Mouse (Mus musculus): ENCODE results near the gene Fbxl8.
"Not testable (repeated sequence)": the region's sequence is repeated elsewhere in the genome, so short reads cannot be mapped to it uniquely, and the experiment has no call there.

Fbxl8 gene

DNA sequence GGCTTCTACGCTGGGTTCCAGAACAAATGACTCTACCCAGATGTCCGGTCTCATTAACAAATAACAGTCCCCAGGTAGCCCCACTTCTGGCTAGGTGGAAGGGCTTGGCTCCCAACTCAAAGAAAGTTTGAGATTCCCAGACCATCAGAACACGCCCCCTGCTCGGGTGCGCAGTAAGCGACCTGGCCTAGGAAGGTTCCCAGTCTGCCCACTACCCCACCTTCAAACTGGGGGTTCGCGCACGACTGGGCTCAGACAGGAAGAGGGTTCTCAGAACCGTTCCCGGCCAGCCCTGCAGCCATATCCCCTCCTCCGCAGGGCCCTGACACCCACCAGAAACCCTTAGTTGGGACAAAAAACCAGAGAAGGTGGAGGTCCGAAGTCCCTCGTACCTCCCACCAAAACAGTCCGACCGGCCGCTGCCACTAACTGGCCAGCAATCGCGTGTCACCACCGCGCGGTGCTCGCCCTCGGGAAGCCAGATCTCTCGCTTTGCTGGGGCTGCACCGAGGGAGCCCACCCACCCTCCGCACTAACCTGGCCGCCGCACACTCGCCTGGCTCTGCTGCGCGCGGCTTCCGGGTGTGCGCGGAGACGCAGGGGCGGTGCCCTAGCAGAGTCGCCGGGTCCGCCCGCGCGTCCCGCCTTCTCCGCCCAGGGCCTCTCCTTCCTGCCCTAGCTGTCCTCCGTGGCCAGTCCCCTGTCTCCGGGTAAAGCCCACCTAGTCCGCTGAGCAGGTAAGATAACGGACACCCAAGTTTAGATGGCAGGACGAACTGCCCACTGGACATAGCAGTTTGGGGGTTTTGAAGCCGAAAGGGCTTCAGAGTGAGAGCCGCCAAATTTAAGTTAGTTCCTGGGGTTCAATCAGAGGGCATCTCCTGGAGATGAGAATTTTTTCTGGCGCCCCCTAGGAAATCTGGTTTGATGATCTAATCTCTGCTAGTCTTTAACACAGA lies at the start of gene Fbxl8, which contains the start of gene Tradd:
TSS of gene Fbxl8 (plus strand) at position 625 of the 959 bp plus-strand sequence.
TSS of gene Tradd (minus strand) at position 586 of the 959 bp plus-strand sequence.
- peak; percentile 66 for DNase-seq

- DNase-seq = no peak
These were observed 46.4 kb upstream of the Fbxl8 start for GRCm38 (mm10) chr8:105217926-105218522.

- peak; percentile 9 for DNase-seq
These were observed 40.6 kb upstream of the Fbxl8 start for GRCm38 (mm10) chr8:105223850-105224249.

- peak; percentile 93 for DNase-seq
These were observed 39.8 kb upstream of the Fbxl8 start, which contains the start of gene D230025D16Rik for GRCm38 (mm10) chr8:105224413-105225271. D230025D16Rik (plus strand) TSS chr8:105225145.

GRCm38 (mm10) chr8:105225272-105225593 lies 39.2 kb upstream of the Fbxl8 start:
- no peak for DNase-seq

DNA sequence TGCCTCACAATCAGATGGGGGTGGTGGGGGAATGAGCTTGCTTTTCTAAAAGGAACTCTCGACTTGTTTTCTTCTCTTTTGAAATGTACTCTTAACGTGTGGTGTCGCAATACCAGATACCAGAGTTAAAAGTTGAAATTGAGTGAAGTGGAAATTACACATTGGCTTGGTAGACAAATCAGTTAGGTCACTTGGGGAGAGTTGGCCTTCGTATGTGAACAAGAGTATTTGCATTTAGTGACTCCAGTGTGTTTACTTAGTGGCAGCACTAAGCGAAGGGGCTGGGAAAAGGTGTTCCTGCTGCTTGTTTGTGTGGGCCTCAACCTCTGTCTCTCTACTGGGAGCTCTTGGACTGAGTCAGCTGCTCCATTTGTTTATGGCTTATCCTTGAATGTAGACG lies 38.5 kb upstream of the Fbxl8 start:
- no peak for DNase-seq

- DNase-seq = no peak
These were observed 32.7 kb upstream of the Fbxl8 start for GRCm38 (mm10) chr8:105231503-105232320.

GRCm38 (mm10) chr8:105232321-105232693 lies 32.1 kb upstream of the Fbxl8 start:
- not testable (repeated sequence) for DNase-seq

DNA sequence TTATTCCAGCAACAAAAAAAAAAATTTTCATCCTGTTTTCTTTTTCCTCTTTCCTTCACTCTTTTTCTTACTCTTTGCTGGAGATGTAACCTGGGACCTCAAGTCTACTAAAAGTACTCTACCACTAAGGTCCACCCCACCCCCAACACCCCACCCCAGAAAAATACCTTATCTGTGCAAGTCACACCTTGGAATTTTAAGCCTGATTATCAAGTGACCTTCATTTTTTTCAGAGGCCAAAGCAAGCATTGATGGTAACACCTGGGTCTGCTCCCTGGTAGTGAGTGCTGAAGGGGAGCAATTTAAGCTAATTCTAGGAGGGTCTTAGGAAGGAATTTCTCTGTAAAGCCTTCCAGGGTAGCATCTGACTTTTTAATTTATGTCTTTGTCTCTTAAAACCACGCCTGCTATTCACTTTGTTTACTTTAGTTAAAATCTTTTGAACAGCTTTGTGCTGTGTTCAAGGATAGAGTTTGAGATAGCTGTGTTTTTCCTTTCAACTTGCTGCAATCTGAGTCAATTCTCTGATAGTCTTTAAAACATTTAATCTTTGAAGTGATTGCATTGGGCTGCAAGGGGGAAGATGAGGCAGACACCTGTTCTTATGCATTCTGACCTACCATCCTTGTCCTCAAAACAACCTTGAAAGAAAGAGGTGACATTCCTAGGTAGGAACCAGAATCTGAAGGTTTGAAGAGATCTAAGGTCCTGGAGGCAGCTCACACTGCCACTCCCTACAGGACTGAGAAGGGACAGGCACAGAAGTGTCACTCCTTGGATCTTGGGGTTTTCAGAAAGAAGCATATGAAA lies 31.1 kb upstream of the Fbxl8 start:
- DNase-seq = no peak

- DNase-seq = no peak
These were observed 29.2 kb upstream of the Fbxl8 start for GRCm38 (mm10) chr8:105235206-105235605.

DNA sequence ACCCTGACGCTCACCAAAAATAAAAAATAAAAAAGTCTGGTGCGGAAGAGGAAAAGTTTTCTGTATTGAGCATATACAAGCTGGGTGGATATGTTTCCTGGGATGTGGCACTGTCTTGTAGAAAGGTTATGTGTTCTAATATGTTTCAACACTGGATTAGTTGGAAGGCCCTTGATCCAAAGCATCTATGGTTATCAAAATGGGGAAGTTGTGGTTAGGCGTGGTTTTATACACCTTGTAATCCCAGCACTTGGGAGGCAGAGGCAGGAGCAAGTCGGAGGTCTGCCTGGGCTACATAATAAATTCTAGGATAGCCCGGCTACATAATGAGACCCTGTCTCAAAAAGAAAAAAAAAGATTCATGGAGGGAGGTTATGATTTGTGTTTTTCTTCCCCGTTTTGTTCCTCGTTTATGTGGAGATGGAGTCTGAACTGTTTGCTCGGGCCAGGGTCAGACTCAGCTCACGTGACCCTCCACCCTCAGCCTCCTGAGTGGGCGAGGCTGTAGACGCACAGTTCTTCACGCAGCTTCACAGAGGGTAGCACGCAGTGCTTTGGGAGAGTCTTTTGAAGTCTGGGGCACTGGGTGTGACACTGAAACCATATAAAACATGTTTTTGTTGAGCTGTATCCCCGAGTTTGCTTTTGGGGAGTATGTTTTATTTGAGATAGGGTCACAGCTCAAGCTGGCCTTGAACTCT lies 26.9 kb upstream of the Fbxl8 start:
- no peak for DNase-seq

GRCm38 (mm10) chr8:105241016-105241415 lies 23.4 kb upstream of the Fbxl8 start:
- DNase-seq = no peak

DNA sequence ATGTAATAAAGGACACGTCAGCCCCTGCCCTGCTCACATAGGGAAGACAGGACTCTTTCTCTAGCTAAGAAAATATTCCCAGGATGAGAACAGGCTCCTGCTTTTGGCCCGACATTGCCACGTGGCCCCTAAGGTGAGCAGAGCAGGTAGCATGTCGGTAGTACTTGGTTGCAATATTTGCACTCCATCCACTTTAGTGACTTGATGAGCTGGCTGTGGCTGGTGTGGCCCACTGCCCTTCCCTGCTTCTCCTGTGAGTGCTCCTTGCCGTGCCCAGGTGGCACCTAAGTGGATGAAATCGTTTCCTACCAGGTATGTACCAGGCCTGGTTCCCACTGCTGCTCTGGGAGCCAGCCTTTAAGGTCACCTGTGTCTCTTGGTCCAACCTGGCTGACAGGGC lies 12.5 kb upstream of the Fbxl8 start:
- no peak for DNase-seq

DNA sequence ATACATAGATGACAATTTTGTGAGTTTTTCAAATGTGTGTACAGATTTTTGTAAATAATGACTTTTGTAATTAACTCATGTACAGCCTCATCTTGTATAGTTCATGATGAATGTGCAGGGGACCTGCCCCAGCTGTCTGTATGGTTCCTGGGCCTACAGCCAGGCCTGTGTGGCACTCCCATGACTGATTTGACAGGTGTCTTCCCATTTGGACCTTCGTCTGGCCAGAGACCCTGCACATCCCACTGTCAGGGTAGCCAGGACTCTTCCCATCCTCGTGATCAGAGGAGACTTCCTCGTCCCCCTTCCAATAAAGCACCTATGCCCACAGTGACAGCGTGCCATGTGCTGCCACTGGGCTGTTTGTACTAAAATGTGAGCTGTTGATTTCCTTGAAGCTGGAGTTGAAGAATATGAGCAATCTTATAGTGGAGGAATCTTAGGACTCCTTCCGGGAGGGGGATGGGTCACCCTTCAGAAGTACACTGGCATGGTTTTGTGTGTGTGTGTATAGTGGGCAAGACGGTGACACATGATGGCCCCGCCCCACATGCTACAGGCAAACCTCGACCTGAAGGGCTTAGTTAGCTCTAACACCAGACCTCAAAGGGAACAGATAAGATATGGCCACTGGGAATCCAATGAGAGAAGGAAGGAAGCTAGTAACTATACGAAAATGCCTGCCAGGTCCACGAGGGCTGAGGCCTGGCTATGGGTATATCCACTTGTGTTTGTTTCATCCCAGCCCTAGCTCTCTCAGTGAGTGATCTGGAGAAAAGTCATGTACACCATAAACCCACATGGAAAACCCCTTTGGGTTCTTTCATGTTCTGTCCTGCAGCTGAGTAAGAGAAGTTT lies 11.5 kb upstream of the Fbxl8 start:
- no peak for DNase-seq

DNA sequence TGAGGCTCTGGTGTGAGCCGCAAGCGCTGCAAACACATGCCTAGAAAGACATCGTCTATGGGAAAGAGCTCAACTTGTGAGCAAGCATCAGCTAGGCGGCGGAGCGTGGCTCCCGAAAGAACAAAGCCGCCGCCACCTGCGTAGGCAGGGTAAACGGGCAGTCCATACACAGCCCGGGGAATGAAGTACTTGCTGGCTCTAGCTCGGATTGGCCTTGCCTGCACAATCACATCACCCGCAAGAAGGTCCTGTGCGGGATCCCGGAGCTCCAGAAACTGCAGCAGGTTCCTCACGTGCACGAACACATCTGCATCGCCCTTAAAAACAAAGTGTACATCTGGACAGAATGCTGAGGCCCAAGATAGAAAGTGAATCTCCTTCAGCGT lies 10.7 kb upstream of the Fbxl8 start:
- DNase-seq = no peak

GRCm38 (mm10) chr8:105254152-105254965 lies 10.1 kb upstream of the Fbxl8 start:
- DNase-seq = peak; percentile 79

GRCm38 (mm10) chr8:105254966-105255350 lies 9.5 kb upstream of the Fbxl8 start, which contains the start of gene B3gnt9:
B3gnt9 (minus strand) TSS chr8:105255153.
- peak; percentile 59 for DNase-seq

DNA sequence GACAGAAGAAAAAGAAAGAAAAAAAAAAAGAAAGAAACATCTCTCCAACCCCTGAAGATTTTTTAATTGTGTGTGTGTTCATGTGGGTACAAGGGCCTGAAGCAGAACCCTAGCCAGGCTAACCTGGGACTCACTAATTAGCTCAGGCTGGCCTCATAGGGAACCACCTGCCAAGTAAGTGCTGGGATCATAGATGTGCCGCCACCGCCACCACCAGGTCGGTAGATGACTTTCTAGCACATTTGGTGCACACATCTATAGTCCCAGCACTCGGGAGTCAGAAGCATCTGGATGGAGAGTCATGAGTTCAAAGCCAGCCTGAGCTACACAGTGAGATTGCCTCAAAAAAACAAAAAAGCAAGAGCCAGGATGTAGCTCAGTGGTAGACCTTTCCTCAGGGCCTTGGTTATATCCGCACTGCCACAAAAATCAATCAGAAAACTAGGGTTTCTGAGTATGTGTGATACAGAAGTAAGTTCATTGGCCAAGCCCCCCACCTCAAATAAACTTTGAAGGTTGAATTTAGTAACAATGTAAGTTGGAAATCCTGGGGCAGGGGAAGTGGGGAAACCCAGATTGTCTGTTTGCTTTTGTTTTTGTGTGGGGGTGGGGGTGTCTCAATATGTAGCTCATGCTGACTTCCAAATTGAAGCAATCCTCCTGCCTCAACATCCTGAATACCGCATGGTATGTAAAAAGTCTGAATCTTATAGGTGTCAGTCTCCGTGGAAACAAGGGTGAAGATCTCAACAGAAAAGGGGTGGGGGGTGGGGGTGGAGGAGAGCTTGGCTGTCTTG lies 6.9 kb upstream of the Fbxl8 start:
- no peak for DNase-seq

All from cerebellum, adult 9-11 months (tissue).